Mouse (Mus musculus) thymus, postnatal 10 days (tissue): ENCODE data around the gene Acer3.

ENCODE experiments used
- DNase-seq, 2 experiments: peaks; one replicate each; pipeline ENCODE4 v3.0.0; 2021; ENCODE audit warnings: low spot score in 2 of 2

The Acer3 gene

DNA sequence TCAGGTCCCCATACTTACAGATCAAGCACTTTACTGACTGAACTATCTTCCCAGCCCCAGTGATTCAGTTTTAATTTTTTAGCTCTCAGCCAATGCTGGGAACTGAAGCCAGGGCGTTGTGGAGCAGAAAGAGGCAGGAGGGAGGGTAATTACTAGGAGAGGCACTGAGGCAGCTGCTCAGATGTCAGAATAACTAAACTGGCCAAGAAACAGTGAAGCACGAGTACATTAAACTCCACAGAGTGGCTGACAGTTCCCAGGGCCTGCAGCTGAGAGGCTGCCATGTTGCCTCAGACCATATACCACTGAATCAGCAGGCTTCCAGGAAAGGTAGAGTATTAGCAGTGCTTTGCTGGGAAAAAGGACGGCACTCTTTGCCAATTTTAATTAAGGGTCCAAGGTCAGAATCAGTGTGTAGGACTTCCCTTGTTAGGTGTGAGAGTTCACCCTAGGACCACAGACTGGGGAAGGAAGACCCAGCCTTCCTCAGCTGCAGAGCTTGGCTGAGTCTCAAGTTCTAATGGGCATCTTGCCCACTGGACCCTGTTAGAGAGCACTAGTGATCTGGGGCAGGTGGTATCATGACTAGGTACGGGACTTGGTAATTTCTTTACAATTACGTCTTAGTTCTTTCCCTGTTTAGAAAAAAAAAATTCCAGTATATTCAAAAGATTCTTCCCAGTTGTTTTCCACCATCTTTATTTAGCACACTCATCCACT lies 11.8 kb upstream of the Acer3 start:
- DNase-seq: no peak

DNA sequence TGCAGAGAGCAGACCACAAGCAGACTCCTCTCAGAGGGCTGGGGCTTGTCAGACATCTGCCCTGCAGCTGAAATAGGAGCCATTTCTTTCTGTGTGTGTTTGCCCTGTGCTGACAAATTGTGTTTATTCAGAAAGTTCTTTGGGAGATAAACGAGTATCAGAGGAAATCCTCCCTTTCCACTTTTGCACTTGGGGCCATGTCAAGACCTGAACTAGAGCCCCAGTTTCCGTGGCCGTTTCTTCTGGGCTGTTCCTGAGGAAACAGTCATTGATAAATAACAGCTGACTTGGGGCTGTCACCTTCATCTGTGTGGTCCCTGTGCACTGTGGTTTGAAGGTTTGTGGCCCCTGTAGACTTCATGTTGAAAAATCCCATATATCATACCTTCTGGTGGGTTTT lies 10.9 kb upstream of the Acer3 start:
- DNase-seq: no peak

DNA sequence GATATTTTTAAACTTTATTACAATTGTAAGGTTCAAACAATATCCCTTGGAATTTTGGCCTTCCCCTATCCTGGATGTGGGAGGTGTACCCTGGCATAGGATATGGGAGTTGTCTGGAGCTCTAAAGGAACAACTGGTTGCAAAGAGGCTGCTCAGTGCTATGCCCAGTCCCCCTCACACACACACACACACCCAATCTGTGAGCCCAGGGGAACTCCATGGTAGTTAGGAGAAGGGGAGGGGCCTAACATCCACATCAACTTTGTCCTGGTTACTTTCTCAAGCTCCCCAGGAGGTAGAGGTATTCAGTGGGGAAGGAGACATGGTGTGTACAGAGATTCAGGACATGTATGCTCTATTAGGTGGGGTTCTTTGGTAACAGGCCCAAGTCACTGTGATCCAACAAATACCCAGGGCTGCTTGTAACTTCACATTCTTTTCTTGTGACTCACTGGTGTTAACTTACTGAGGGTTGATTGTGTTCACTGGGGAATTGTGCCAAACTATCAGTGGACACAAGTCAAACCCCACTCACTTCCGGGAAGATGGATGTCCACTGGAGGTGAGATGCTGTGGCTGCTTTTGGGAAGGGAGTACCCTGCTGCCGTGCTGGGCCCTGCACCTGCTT lies 9.5 kb upstream of the Acer3 start:
- DNase-seq: no peak

DNA sequence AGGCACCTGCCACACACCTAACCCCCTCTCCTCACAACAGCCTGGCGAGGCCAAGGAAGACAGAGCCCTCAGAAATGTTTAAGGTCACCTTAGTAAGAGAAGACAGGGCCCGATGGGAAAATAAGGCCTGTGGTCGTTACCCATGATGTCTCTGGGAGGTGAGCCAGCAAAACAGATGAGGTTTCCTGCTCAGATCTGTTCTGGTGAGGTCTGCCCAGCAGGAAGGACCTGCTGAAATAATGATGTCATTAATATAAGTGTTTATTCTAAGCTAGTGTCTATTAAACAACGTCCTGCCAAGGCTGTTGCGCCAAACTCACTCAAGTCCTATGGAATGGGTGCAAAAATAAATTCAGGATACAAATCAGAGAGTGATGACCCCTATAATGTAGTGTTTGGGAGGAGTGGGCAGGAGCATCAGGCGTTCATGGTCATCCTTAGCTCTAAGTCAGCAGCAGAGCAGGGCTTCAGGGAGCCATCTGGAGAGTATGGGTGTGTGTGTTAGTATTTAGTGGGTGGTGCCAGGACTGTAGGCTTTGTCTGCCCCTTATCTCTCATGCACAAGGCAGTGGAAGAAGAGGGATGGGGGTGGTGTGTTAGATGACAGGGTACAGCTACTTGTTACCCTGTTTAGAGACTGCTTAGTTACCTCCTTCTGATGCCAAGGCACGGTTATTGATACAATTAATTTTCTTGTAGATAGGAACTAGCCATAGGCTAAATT lies 8.8 kb upstream of the Acer3 start:
- no peak for DNase-seq

DNA sequence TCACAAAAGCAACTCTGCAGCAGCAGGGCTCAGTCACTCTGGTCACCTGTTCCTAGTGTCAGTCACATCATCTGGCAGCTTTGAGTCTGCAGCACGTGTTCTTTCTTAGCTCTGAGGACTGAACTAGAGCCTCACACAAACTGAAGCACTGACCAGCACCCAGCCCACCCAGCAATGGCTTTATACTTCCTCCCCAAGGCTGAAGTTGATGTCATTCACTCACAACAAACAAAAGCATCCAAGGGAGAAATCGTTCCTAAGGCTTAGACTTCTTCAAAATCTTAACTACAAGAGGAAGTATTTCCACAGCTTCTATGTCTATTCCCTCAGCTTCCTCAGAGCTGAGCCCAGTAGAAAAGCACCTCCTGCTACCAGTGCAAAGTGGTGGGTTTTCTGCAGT lies 7.3 kb upstream of the Acer3 start:
- no peak for DNase-seq

GRCm38 (mm10) chr7:98326051-98326450 lies 5.0 kb upstream of the Acer3 start:
- DNase-seq: no peak

DNA sequence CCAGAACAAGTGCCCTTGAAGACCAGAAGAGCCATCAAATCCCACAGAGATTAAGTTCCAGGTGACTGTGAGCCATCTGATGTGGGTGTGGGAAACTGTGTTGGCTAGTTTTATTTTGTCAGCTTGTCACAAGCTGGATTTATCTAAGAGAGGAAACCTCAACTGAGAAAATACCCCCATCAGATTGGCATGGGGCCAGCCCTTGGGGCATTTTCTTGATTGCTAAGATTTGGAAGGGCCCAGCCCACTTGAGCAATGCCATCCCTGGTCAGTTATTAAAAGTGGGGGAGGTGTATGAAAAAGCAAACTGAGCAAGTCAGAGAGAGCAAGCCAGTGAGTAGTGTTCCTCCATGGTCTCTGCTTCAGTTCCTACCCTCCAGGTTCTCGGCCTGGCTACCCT lies 3.2 kb upstream of the Acer3 start:
- DNase-seq: no peak

- DNase-seq: no peak
Observed at GRCm38 (mm10) chr7:98323288-98324019, 2.4 kb upstream of the Acer3 start.

DNA sequence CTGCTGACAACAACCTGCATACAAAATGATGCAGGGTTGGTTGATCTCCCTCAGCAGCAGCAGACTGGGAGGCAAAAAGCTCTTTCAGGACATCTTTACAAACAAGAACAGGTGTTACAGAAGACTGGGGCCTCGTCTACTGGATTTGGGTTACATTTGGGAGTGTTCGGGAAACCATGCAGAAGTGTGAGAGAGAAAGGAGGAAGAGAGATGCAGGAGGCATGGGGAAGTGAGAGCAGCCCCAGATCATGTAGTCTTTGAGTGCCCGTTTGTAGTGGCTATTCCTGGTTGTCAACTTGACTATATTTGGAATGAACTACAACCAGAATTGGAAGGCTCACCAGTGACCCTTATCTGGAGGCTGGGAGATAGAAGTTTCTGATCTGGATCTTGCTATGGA lies 1.4 kb upstream of the Acer3 start:
- DNase-seq: no peak

GRCm38 (mm10) chr7:98320006-98320556 lies 927 bp downstream of the Acer3 start:
- no peak for DNase-seq

DNA sequence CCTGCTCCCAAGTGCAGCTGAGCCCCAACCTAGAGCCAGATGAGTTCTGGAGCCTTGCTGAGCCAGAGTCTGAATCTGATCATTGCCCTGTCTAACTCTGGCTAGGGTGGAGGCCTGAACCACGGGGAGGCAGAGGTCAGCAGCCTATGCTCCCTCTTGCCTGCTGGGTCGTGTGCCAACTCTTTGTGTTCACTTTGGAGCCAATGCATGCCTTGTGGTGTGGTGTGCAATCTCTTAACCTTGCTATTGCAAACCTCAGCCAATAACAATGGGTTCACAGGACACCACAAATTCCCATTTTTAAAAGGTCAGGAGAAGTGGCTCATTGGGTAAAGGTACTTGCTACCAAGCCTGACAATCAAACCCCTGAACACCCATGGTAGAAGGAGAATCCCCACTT lies 4.4 kb downstream of the Acer3 start:
- DNase-seq: no peak

DNA sequence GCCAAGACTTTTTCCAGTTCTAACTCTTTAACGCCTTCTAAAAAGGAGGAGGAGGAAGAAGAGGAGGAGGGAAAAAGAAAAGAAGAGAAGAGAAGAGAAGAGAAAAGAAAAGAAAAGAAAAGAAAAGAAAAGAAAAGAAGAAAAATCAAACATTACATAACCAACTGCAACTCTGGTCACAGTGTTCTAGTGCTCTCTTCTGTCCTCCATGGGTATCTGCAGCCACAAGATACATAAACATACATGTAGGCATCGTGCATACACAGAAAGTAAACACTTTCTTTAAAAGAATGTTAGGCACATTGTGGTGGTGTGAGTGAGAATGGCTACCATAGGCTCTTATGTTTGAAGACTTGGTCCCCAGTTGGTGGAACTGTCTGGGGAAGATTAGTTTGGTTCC lies 5.9 kb downstream of the Acer3 start:
- DNase-seq: no peak

GRCm38 (mm10) chr7:98312185-98312920 lies 8.7 kb downstream of the Acer3 start:
- no peak for DNase-seq

DNA sequence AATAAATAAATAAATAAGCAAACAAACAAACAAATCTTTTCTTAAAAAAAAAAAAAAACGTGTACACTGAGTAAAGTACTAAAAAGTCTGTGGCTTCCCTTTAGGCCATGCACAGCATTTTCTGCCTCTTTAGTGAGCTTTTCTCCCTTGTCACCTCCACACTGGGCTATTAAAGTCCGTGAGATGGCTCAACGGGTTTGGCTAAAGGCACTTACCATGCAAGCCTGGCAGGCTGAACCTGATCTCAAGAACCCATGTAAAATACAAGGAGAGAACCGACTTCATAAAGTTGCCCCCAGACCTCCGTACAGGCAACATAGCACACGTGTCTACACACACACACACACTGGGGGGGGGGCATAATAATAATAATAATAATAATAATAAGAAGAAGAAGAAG lies 10.7 kb downstream of the Acer3 start:
- no peak for DNase-seq

- DNase-seq: peak; percentile 82 to 92
Observed at GRCm38 (mm10) chr7:98309219-98310030, 11.6 kb downstream of the Acer3 start.

DNA sequence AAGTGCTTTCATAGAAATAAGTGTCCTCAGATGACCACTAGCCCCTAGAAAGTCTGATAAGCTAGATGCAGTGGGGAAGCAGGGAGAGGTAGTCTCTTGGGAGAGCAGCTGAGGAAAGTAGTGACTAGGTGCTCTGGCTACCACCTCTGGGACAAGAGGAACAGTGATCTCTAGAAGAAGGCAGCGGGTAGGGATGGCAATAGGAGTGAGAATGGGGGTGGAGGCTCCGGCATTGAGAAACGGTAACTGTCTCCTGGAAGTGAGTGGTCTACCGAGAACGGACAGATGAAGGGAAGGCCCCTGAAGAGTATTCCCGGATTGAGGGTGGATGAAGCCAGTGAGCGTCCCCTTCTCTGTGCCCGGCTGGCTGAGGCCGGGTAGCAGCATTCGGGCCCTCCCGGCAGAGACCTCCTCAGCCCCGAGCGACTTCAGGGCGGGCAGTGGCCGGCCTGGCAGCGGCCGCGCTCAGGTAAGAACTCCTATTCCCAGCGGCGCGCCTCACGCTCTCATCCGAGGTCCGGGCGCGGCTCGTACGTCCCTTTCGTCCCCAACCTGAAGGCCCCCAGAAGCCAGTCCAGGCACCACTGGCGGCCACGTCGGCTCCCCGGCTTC lies 12.3 kb downstream of the Acer3 start:
- DNase-seq: no peak

- DNase-seq: no peak
Observed at GRCm38 (mm10) chr7:98307921-98308606, 12.9 kb downstream of the Acer3 start.

DNA sequence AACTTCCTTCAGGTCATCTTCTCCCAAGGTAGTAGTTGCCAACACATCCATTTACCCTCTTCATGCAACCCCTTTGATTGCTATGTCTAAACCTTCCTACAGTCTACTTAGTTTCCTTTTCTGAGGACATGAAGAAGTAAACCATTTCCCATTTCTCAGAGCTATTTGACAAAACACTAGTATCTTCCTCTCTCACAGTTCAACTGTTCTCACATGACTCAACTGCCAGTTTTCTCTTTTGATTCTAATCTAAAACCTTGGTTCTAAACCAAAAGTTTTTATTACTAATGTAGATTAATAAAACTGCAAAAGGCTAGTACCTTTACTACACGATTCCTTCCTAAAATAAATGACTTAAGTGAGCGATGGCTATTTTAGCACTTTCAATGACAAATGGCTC lies 13.6 kb downstream of the Acer3 start:
- DNase-seq: no peak

- no peak for DNase-seq
Observed at GRCm38 (mm10) chr7:98292901-98293300, 28.1 kb downstream of the Acer3 start.
